Mouse (Mus musculus): ENCODE measurements around the gene Rundc3a.
A peak's percentile ranks its signal among the peaks of the same experiment; 100 is the strongest.

Rundc3a gene

DNA sequence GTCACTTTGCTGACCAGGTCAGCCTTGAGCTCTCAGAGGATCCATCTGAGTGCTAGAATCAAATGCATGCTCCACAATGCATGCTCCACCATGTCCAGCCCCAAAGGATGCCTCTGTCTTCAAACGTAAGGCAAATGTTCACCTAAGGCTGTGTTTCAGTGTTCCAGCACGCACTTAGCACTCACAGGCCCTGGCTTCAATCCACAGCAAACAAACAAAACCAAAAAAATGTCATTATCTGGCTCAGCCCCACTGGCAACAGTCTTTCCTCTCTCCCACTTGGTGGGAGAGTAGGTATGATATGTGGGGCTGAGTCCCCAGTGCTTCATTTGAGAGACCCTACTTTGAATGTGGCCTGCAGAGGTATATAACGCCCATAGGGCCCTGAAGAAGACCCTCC is 17.9 kb downstream of the Rundc3a start:
- no peak for DNase-seq

DNA sequence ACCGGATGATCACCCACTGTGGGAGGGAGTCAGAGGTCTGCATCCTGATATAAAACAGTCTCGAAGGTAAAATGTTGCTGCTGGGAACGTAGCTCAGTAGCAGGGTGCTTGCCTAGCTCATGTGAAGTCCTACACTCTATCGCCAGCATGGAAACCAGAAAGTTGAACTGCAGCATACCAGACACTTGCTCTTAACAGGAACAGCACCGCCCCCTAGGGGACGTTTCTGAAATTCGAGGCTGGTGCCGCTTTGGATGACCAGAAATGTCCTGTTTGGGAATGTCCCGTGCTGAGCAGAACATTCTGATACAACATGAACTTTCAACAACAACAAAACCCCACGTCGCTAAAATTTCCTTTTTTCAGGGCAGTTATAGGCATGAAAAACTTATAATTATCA is 18.5 kb downstream of the Rundc3a start:
- DNase-seq, result peak; percentile 88

DNA sequence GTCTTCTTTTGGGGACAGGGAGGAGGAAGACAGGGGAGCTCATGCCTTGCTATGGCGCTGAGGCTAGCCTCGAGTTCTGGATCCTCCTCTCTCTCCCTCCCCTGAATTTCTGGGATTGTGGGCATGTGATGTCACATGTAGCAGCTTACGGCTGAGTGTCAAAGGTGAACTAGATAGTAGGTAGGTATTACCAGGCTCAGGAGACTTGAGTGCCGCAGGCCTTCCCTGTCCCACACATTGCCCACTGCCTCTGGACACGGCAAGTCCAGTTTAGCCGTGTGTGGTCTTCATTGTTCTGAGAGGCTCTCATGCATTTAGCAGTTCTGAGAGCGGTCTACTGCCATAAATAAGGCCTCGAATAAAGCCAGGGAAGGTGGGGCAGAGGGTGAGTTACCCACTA is 19.9 kb downstream of the Rundc3a start:
- no peak for DNase-seq

DNA sequence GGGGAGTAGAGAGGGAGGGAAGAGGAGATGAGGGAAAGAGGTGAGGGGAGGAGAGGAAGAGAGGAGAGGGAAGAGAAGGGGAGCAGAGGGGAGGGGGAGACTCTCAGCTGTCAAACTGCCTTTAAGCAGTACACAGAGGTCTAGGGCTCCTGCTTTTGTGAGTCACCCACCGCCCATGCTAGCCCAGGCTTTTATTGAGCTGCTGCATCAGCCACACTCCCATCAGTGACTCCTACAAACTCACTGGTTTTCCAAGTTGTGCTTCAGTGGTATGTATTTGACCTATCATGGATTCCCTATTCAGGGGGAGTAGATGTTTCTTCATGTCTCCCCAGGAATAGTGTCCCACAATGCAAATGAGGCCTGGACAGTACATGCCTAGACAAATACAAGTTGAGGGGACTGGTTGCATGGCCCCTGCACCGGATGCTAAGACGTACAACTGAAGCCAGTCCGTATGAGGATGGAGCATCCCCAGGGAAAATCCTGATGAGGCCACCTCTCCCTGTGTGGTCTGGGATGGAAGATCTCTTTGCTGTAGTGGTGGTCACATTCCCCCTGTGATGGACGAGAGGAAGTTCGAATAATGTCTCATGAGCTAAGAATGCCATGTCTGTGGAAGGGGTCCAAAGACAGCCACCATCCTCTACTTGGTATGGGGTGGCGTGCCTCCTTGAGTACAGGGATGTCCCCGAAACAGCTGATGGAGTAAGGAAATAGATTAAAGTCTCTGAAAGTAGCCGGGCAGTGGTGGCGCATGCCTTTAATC is 22.0 kb downstream of the Rundc3a start:
- DNase-seq, result no peak

DNA sequence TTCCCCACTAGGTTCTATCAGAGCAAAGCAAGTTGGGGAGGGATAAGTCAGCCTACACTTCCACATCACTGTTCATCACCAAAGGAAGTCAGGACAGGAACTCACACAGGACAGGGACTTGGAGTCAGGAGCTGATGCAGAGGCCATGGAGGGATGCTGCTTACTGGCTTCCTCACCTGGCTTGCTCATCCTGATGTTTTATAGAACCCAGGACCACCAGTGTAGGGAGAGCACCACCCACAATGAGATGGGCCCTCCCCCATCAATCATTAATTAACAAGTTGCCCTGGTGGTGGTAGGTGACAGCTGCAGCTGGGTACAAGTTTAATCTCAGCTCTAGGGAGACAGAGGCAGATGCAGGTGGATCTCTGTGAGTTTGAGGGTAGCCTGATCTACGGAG is 24.0 kb downstream of the Rundc3a start:
- no peak for DNase-seq

DNA sequence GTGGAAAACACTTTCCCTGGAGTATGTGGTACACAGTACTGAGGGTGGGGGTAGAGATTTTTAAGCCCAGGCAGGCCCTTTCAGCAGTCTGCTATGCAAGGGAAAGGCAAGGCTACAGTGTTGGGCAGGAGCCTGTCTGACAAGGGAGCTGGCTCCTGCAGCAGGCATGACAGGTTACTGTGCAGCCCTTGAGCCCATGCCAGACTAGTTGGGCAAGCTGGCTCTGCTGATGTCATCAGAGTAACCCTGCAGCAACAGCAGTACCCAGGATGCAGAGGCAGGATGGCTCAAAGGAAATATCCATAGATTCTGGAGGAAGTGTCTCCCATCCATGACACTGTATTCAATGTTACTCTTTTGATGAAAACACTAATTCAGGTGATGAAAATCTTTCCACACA is 25.7 kb downstream of the Rundc3a start:
- no peak for DNase-seq

DNA sequence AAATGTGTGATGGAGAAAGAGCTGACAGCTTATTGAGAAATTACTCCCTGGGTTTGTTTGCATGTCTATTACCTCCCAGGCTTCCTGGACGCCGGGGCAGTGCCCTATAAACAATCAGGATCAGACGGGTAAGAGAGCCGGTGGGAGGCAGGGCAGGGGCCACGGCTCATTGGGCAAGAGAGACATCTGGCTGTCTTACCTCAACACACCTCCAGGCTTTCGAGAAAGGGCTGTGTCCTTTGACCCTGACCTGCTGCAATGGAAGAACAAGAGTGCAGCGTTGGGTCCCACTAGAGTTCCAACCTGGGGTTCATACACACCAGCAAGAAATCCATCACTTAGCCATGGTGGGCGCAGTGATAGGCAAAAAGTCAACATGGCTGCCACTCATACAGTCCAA is 28.4 kb downstream of the Rundc3a start:
- DNase-seq, result no peak

DNA sequence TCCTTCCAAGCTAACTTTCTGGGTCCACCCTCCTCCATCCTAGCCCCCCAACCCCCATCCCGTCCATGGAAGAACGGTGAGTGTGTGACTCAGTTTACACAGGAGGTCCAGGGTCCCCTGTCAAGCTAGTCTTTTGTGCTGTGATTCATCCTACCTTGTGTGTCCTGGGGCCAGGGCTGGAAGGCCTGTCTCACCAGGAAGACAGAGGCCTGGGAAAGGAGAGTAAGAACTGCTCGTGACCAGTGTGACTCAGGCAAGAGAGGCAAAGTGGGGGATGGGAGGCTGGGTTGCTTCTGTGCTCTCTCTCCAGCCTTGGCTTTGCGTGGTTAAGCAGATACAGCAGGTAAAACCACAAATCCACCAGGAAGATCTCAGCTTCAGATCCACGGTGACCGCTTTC is 31.5 kb downstream of the Rundc3a start:
- DNase-seq, result no peak

DNA sequence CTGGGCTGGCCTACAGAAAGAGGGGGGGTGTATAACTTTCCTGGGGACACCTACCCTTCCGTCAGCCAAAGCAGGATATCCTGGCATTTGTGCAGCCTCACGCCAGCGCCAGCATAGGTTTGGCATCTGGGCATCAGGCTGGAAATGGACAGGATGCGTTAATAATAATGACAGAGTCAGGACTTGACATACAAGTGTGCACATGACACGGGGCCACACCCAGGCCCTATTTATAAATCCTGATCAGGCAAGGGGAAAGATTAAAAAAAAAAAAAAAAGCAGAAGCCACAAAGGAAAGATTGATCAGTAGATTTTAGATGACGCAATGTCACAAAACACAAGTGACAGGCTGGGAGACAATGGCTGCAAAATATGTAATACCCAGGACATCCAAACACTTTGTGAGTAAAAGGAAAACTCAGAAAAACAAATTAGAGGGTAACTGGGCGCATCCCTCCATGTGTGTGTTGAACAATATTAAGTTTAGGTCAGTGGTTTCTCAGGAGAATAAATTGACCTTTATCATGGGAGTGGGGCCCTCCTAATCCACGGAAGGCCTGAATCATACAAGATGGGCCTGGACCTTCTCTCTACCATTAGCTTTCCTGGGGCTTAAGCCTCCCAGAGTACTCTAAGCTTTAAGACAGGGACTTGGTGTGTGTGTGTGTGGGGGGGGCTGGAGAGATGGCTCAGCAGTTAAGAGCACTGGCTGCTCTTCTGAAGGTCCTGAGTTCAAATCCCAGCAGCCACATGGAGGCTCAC is 32.5 kb downstream of the Rundc3a start:
- no peak for DNase-seq

DNA sequence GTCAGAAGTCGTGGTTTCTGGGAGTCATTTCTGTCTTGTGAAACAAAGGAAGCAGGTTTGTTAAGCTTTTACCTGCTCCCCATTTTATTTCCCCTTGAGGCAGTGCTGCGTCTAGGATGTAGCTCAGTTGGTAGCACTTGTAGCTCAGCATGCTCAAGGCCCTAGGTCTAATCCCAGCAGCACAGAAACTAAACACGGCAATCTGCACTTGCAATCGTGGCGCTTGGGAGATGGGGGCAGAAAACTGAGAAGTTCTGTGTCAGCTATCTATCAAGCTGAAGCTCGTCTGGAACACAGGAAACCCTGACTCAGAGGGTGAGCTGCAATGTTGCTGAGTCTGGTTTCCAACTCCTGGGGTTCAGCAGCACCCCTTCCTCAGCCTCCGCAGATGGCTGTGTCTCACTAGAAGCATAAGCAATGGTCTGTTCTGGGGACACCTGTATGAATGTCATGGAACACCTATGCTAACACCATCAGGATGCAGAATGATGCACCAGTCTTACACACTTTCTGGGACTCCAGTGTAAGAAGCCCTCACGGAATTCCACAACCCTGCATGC is 35.9 kb downstream of the Rundc3a start:
- no peak for DNase-seq

DNA sequence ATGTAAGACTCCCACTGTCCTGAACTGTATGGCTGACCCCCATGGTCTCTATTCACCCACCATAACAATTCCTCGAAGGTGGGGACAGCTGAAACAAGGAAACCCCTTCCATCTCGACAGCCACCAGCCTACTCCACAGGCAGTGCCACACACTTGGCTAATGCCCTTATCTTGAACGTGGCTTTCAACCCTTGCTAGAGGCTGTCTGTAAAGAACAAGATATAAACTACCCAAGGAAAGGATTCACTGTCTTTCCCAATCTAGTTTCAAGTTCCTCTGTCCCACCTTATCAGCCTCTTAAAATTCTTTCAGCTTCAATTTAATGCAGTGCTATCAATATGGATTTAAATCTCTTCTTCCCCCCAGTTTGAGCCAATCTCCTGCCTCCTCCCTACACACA is 36.3 kb downstream of the Rundc3a start:
- DNase-seq, result no peak

DNA sequence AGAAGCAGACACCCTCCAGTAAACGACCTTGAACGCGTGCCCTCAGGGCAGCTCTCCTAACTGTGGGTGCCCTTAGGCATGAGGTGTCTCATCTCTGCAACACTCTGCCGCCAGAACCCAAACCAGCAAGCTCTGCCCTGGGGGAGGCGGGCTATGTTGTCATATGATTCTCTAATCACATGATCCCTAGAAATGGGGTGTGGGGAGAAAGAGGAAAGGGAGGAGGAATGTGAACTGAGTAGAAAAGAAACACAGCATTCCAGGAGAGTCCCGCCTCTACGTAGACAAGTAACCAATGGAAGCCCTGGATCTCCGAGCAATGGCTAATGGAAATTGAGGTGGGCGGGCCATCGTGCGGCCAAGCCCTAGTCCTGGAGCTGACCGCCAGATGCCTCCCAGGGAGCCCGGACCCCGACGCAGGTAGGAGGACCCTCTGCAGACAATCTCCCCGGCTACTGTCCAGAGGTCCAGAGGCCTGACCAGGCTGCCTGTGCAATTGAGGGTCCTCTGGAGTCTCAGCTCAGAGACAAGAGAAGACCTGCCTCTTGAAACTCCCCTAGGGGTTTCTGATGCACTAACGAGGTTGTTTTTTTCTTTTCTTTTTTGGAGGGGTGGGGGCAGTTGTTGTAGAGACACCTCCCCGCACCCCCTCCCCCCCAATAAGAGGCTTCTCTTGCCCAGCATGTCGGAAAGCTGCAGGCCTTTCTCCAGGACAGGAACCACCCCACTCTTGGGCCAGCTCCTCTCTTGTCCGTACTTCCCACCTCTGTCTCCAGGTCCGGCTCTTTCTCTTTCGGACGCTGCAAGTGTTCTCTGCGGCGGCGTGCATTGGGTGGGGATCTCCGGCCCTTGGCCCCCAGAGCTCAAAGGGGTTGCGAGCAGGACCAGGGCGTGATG is 37.2 kb downstream of the Rundc3a start, which contains the start of gene Grn:
Gene Grn (plus strand): TSS at position 195 of the 897 bp plus-strand sequence.
- DNase-seq, result peak; percentile 95

DNA sequence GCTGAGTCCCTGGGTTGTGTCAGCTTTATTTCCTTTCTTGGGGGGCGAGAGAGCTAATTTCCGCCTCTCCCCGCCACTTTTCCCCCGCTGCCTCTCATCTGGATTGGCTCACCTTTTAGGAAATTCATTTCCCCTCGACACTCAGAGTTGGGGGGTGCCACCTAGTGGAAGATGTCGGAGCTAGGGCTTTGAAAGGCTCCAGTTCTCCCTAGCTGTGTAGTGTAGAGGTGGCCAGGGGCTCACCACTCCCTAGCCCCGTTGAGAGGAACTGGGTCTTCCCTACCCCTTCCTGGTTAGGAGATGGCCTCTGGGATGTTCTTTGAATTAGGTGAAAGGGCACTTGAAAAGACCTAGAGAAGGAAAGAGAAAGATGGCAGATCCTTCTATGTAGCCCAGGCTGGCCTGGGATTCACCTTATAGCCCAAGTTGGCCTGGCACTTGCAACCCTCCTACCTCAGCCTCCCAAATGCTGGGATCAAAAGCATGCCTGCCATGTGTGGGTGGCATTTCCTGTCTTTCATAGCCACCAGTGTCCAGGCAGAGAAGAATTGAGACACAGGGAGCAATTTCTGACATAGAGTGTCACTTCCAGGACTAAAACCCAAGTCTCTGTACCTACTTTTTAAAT is 37.9 kb downstream of the Rundc3a start:
- peak; percentile 84 for DNase-seq

DNA sequence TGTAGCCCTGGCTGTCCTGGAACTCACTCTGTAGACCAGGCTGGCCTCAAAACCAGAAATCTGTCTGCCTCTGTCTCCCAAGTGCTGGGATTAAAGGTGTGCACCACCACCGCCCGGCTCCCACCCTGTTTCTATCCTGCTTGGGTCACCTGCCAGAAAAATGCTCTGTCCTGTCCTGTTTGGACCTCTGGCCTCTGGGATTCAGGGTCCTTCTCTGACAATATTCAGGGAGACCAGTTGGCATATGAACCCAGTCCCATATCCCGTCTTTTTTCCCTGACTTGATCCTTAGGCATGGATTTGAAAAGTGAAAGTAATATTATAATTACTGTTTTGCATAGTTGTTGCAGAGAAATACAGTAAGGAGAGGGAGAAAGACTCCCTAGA is 38.5 kb downstream of the Rundc3a start:
- DNase-seq, result no peak

DNA sequence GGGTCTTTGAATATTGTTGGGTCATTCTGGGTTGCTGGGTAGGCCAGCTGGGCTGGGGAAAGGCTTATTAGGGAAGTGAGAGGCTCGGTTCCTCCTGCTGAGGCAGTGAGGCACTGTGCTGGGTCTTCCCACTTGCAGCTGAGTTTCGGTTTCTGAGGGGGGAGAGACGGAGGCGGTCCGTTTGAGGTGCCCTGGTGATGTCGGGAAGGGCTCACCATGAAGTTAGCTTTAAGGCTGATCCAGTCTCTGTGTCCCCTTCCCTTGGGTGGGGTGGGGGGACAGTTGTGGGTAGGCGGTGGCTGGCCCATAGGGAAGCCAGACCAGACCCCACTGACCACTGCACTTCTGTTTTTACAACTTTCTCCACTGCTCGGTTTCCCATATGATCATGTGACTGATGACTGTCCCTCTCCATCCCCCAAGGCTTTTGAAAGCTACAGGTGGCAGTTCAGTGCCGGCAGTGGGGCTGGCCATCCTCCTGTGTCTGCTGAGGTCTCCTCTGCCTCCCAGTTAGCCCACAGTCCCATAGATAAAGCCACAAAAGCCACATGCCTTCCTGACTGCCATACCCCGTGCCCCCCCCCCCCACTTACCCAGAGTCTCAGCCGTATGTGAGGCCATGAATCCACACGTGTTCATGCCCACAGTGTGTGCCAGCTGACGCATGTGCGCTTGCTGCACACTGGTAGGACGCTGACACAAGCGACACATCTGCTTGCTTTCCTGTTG is 39.1 kb downstream of the Rundc3a start:
- DNase-seq, result no peak

DNA sequence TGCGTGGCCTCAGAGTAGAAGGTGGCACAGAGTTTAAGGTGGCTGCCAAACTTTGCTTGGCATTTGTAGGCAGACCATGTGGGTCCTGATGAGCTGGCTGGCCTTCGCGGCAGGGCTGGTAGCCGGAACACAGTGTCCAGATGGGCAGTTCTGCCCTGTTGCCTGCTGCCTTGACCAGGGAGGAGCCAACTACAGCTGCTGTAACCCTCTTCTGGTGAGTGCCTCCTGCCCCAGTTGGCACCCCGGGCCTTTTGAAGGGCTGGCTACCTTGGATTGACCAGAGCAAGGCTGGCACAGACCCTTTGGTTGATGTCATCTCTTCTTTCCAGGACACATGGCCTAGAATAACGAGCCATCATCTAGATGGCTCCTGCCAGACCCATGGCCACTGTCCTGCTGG is 39.7 kb downstream of the Rundc3a start:
- no peak for DNase-seq

DNA sequence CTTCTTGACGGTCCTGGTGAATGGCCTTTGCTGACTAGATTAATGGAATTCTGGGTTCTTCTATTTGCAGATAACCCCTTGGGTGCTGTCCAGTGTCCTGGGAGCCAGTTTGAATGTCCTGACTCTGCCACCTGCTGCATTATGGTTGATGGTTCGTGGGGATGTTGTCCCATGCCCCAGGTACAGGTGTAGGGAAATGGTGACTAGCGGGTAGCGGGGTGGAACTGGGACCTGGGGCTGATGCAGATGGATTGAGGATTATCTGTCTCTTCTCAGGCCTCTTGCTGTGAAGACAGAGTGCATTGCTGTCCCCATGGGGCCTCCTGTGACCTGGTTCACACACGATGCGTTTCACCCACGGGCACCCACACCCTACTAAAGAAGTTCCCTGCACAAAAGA is 40.7 kb downstream of the Rundc3a start:
- no peak for DNase-seq

DNA sequence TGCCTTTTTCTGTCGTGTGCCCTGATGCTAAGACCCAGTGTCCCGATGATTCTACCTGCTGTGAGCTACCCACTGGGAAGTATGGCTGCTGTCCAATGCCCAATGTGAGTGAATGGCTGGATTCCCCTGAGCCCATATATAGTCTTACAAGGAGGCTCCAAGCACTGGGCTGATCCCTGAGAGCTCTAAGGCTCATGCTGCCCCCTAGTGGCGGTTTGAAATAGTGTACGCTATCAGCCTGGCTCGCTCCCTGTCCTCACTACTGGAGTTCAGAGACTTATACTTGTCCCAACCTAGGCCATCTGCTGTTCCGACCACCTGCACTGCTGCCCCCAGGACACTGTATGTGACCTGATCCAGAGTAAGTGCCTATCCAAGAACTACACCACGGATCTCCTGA is 41.2 kb downstream of the Rundc3a start:
- DNase-seq, result peak; percentile 89

DNA sequence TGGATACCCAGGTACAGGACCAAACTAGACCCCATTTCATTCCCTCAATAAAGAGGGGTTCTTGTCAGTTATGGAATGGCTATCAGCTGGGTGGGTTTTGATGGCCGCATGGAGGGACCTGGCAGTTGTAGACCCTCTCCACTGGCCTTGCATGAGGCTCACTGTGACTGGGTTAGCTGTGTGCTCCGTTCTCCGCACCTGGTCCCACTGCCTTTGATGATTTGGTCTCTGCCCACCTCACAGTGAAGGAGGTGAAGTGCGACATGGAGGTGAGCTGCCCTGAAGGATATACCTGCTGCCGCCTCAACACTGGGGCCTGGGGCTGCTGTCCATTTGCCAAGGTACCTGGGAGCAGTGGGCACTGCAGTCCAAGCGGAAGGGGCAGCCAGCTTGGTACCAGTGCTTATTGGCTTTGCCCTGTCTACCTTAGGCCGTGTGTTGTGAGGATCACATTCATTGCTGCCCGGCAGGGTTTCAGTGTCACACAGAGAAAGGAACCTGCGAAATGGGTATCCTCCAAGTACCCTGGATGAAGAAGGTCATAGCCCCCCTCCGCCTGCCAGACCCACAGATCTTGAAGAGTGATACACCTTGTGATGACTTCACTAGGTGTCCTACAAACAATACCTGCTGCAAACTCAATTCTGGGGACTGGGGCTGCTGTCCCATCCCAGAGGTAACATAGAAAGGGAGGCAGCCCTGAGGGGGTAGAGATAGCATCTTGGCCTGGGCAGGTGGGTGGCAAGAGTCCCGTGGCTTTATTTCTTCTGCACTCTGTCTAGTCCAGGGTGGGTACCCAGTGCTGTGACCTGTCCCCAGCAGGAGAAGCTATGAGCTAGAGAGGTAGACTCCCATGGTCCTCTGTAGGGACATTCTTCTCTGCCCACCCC is 41.9 kb downstream of the Rundc3a start:
- peak; percentile 9 for DNase-seq

DNA sequence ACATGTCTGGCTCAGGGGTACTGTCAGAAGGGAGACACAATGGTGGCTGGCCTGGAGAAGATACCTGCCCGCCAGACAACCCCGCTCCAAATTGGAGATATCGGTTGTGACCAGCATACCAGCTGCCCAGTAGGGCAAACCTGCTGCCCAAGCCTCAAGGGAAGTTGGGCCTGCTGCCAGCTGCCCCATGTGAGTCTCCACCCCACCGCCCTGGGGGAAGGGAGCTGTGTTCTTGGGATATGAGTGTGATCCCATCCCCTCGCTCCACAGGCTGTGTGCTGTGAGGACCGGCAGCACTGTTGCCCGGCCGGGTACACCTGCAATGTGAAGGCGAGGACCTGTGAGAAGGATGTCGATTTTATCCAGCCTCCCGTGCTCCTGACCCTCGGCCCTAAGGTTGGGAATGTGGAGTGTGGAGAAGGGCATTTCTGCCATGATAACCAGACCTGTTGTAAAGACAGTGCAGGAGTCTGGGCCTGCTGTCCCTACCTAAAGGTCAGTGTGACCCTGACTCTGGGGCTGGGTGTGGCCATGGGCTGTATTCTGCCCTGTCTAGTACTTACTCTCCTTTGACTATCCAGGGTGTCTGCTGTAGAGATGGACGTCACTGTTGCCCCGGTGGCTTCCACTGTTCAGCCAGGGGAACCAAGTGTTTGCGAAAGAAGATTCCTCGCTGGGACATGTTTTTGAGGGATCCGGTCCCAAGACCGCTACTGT is 42.7 kb downstream of the Rundc3a start:
- peak; percentile 21 for DNase-seq

All from right cerebral cortex, adult 18-20 months (tissue).